Mouse (Mus musculus) layer of hippocampus, adult 18-20 months (tissue): ENCODE measurements around the gene Krtap28-10. TPM values are rescaled to one million over a fixed set of nuclear protein-coding genes. Genes with fewer than 3 reads are reported as not detected.
"Not testable (repeated sequence)": the region's sequence is repeated elsewhere in the genome, so short reads cannot be mapped to it uniquely, and the experiment has no call there.

Experiments
- DNase-seq, 2 experiments: peaks; one replicate each; pipeline ENCODE4 v3.0.0; 2022; ENCODE audit warnings: low spot score in 2 of 2
- total RNA-seq, 2 experiments: library from RNA; stranded (reverse); gene quantifications; 2 replicates each; pipeline ENCODE4 v1.2.3; 2021

Krtap28-10 gene
- total RNA-seq, 2 experiments from 2014 or later: not detected

DNA sequence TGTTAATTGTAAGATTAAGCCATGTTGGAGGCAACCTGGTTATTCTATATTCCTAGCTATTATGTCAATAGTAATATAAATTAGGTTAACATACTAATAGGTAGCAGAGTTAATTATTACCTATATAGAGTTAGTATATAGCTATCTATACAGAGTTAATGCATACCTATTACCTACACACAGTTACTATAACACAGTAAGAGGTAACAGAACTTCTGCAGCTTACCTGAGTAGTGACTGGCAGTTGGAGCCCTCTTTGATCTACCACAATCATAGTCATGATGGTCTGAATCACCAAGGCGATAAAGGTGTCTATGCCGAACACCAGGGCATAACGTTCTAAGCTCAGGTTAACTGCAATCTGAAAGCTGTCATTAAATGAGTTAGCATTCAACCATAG is 27.8 kb downstream of the Krtap28-10 start:
- no peak for DNase-seq

DNA sequence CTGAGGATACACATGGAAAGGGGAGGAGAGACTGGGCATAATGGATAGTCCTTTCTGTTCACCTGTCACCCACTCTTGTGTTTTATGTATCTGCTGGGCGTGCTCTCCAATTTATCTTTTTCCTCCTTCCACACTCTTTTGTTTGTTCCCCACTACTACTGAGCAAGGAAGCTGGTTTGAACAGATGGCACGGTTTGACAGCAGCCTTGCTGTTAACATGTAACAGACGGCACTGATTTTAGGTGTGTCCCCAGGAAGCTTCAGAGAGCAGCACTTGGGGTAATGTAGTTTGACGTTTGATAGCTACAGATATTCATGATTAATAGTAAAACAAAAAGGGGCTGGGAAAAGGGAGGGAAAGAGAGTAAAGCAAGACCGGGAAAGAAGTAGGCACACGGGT is 34.8 kb downstream of the Krtap28-10 start:
- no peak for DNase-seq

GRCm38 (mm10) chr1:83006218-83007179 is 35.8 kb downstream of the Krtap28-10 start:
- DNase-seq: no peak

DNA sequence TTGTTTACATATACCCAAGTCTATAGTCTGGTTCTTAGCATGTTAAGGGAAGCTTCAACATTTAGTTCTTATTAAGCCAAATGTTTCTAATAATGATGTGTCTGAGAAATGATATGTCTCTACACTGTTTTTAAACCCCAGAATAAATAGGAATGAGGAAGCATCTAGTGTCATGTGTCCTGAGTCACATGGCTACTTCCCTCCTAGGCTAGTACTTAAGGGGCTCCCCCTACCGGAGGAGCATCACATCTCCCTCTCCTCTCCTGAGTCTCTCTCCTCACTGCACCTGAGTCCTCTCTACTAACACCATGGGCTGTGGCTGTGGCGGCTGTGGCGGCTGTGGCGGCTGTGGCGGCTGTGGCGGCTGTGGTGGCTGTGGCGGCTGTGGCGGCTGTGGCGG is 42.0 kb downstream of the Krtap28-10 start, which contains the start of gene Gm47959:
TSS of gene Gm47959 (plus strand) at position 243 of the 400 bp plus-strand sequence.
- not testable (repeated sequence) for DNase-seq

GRCm38 (mm10) chr1:82993947-82994346 is 48.3 kb downstream of the Krtap28-10 start:
- no peak for DNase-seq

GRCm38 (mm10) chr1:82992093-82992492 is 50.2 kb downstream of the Krtap28-10 start:
- DNase-seq: no peak

GRCm38 (mm10) chr1:82991596-82991995 is 50.7 kb downstream of the Krtap28-10 start:
- no peak for DNase-seq

Other genes with a start within 250 kb of the Krtap28-10 start
- 10 to 100 TPM; 69.3 to 74.0 TPM for gene Agfg1, start 203.0 kb downstream of the Krtap28-10 start, total RNA-seq
- gene A030005L19Rik, start 129.2 kb downstream of the Krtap28-10 start, total RNA-seq: under 1 TPM; 0.42 to 0.71 TPM
- not detected for gene A030014E15Rik, start 117.6 kb downstream of the Krtap28-10 start, total RNA-seq
- gene Gm6217, start 111.1 kb downstream of the Krtap28-10 start, total RNA-seq: not detected
- not detected for gene A030003K21Rik, start 99.1 kb downstream of the Krtap28-10 start, total RNA-seq
- gene Gm7544, start 86.5 kb downstream of the Krtap28-10 start, total RNA-seq: not detected
- not detected for gene Gm47955, start 82.2 kb downstream of the Krtap28-10 start, total RNA-seq
- gene Gm47959, start 41.9 kb downstream of the Krtap28-10 start, total RNA-seq: not detected
- gene Slc19a3, start 4.0 kb downstream of the Krtap28-10 start, total RNA-seq: 1 to 10 TPM; 1.8 to 1.9 TPM
- gene Gm47969, start 2.5 kb upstream of the Krtap28-10 start, total RNA-seq: not detected
- not detected for gene A030005K14Rik, start 16.9 kb upstream of the Krtap28-10 start, total RNA-seq
- gene Krtap28-13, start 18.4 kb upstream of the Krtap28-10 start, total RNA-seq: not detected
- gene Ccl20, start 74.3 kb upstream of the Krtap28-10 start, total RNA-seq: not detected
- gene Daw1, start 117.3 kb upstream of the Krtap28-10 start, total RNA-seq: under 1 TPM; 0.45 to 0.56 TPM